Mouse (Mus musculus) kidney, embryonic 16.5 days (tissue): ENCODE results near the gene March11. TPM values are rescaled to one million over a fixed set of nuclear protein-coding genes. Genes with fewer than 3 reads are reported as not detected.

Experiments used
- ATAC-seq: fragments of 200-750 bp; cut with Nextera tagmentation; 2 replicates; pipeline ENCODE4 v1.8.0; 2017; ENCODE audit warnings: moderate TSS enrichment; ENCODE audit not compliant: low FRiP score, low TSS enrichment
- H3K27ac ChIP-seq: fragments of 300-500 bp; sonication (generic); 2 replicates; pipeline ENCODE4 v1.5.1; 2014; ENCODE audit warnings: low read length
- H3K27me3 ChIP-seq: fragments of 300-500 bp; sonication (generic); 2 replicates; pipeline ENCODE4 v1.6.1; 2014; ENCODE audit warnings: low read length, control low read depth, mixed read lengths; ENCODE audit not compliant: insufficient read depth
- H3K36me3 ChIP-seq: fragments of 300-500 bp; sonication (generic); 2 replicates; pipeline ENCODE4 v1.6.1; 2014; ENCODE audit warnings: low read length, control low read depth, mixed read lengths; ENCODE audit not compliant: insufficient read depth
- H3K4me1 ChIP-seq: fragments of 300-500 bp; sonication (generic); 2 replicates; pipeline ENCODE4 v1.6.1; 2014; ENCODE audit warnings: low read length, control low read depth, mixed read lengths; ENCODE audit not compliant: insufficient read depth
- H3K4me2 ChIP-seq: fragments of 300-500 bp; sonication (generic); replicated peaks from 2 replicates; pipeline ENCODE4 v1.6.1; 2014; ENCODE audit warnings: low read depth, low read length
- H3K4me3 ChIP-seq: fragments of 300-500 bp; sonication (generic); 2 replicates; pipeline ENCODE4 v1.5.1; 2014; ENCODE audit warnings: mild to moderate bottlenecking, low read length
- H3K9ac ChIP-seq: fragments of 300-500 bp; sonication (generic); replicated peaks from 2 replicates; pipeline ENCODE4 v1.6.1; 2014; ENCODE audit warnings: low read length
- H3K9me3 ChIP-seq: fragments of 300-500 bp; sonication (generic); 2 replicates; pipeline ENCODE4 v1.6.1; 2016; ENCODE audit warnings: low read length, control low read depth
- WGBS: fragments of 180-500 bp; shearing (Covaris S2); extraction: QIAGEN DNeasy Blood & Tissue Kit; methylation state at CpG from one replicate; pipeline ENCODE4 v1.1.7; 2014; 5-methylcytosine and 5-hydroxymethylcytosine counted together
- polyA plus RNA-seq: library from polyadenylated mRNA; unstranded; fragments of >200 nt; fragmentation: Nextera tagmentation; extraction: Ambion mirVana; gene quantifications from 2 replicates; pipeline ENCODE4 v1.2.1, GENCODE M21; 2015

March11 gene
- polyA plus RNA-seq, 1 experiment from 2014 or later = 0.25 TPM

- H3K9ac ChIP-seq = no peak overlapping the region
- H3K4me1 ChIP-seq = no peaks in the 10 kb centered on the region
- H3K4me2 ChIP-seq = no peak overlapping the region
- no peaks in the 10 kb centered on the region for H3K36me3 ChIP-seq
- no peaks in the 10 kb centered on the region for H3K9me3 ChIP-seq
- no peak overlapping the region for H3K27ac ChIP-seq
- no peak overlapping the region for H3K4me3 ChIP-seq
- H3K27me3 ChIP-seq = no peaks in the 10 kb centered on the region
- no peak for ATAC-seq
These were observed 44.8 kb downstream of the March11 start for GRCm38 (mm10) chr15:26353656-26354055.

DNA sequence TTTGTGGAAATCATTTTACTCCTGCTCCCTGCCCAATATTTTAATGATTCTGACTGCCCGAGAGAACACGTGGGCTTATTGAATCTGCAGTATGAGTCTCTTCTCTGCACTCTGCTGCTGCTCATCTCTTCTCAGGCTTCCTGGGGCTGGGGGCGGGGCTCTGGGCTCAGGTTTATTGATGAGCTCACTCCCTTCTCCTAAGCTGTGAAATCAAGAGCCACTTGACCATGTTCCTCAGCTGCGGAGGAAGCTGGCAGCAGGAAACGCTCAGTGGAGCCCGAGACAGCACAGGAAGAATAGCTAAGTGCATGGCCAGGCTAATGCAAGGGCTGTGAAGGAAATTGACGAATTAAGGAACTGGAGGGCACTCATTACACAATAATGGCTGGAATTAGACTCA is 56.5 kb downstream of the March11 start:
- no peaks in the 10 kb centered on the region for H3K36me3 ChIP-seq
- no peaks in the 10 kb centered on the region for H3K9me3 ChIP-seq
- no peaks in the 10 kb centered on the region for H3K27me3 ChIP-seq
- H3K9ac ChIP-seq = no peak overlapping the region
- no peak overlapping the region for H3K4me3 ChIP-seq
- H3K4me1 ChIP-seq = no peaks in the 10 kb centered on the region
- 15% methylated on average over 7 of the region's 7 CpGs for WGBS
- no peak overlapping the region for H3K27ac ChIP-seq
- H3K4me2 ChIP-seq = no peak overlapping the region
- ATAC-seq = 0 out of 2 replicates have a peak, but pooled peaks have one; percentile 23

- Histone ChIP-seq H3K36me3 (no peaks in the 10 kb centered on the region), H3K27me3 (no peaks in the 10 kb centered on the region), H3K4me3 (no peak overlapping the region), H3K9ac (no peak overlapping the region), H3K9me3 (no peaks in the 10 kb centered on the region), H3K27ac (no peak overlapping the region), H3K4me1 (no peaks in the 10 kb centered on the region), H3K4me2 (no peak overlapping the region)
- 74% methylated on average over 5 of the region's 5 CpGs for WGBS
- ATAC-seq = no peak
These were observed 57.7 kb downstream of the March11 start for GRCm38 (mm10) chr15:26366511-26366910.

- Histone ChIP-seq H3K4me1 (no peaks in the 10 kb centered on the region), H3K27ac (no peak overlapping the region), H3K9me3 (no peaks in the 10 kb centered on the region), H3K36me3 (no peaks in the 10 kb centered on the region), H3K9ac (no peak overlapping the region), H3K4me2 (no peak overlapping the region), H3K4me3 (no peak overlapping the region), H3K27me3 (no peaks in the 10 kb centered on the region)
- ATAC-seq = no peak
- WGBS = 87% methylated on average over 5 of the region's 5 CpGs
These were observed 64.9 kb downstream of the March11 start for GRCm38 (mm10) chr15:26373759-26374158.

DNA sequence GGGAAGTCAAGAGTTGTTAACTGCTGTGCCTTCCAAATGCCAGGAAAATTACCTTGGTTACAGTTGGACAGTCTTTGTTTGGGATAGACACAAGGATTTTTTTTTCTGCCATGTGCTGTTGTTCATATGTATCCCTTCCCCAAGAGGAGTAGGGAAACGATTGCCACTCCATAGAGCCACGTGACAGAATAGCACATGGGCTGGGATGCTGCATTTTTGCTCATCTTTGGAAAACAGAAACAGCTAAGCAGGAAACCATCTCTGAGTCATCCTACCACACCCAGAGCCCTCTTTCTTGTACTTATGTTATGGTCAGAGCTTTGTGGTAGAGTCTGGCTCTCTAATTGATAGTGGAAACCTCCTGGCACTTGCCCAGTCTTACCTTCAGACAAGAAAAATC is 65.4 kb downstream of the March11 start:
- ATAC-seq = no peak
- 80% methylated on average over 2 of the region's 2 CpGs for WGBS
- no peaks in the 10 kb centered on the region for H3K9me3 ChIP-seq
- no peak overlapping the region for H3K4me3 ChIP-seq
- H3K27ac ChIP-seq = no peak overlapping the region
- no peak overlapping the region for H3K9ac ChIP-seq
- H3K27me3 ChIP-seq = no peaks in the 10 kb centered on the region
- no peaks in the 10 kb centered on the region for H3K4me1 ChIP-seq
- no peaks in the 10 kb centered on the region for H3K36me3 ChIP-seq
- H3K4me2 ChIP-seq = no peak overlapping the region

DNA sequence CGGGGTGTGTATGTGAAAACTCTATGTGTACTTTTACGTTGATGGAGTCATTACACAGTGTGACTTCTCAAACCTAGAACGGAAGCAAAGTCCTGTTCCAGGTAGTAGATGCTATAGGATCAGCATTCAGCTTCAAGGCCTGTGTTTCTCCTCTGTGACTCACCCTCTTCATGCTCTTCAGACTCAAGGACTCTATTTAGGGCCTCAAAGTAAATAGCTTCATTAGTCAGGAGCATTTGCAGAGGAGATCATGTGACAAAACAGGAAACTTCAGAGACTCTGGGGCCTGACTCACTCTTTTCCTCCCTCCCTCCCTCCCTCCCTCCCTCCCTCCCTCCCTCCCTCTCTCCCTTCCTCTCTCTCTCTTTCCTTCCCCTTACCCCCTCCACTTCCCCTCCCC is 66.1 kb downstream of the March11 start:
- H3K36me3 ChIP-seq = no peaks in the 10 kb centered on the region
- H3K4me3 ChIP-seq = no peak overlapping the region
- 85% methylated on average over 3 of the region's 3 CpGs for WGBS
- H3K4me2 ChIP-seq = no peak overlapping the region
- ATAC-seq = no peak
- H3K27me3 ChIP-seq = no peaks in the 10 kb centered on the region
- no peaks in the 10 kb centered on the region for H3K9me3 ChIP-seq
- H3K9ac ChIP-seq = no peak overlapping the region
- no peaks in the 10 kb centered on the region for H3K4me1 ChIP-seq
- H3K27ac ChIP-seq = no peak overlapping the region

GRCm38 (mm10) chr15:26377355-26377754 is 68.5 kb downstream of the March11 start:
- Histone ChIP-seq H3K4me2 (no peak overlapping the region), H3K36me3 (no peaks in the 10 kb centered on the region), H3K9ac (no peak overlapping the region), H3K27ac (no peak overlapping the region), H3K4me1 (no peaks in the 10 kb centered on the region), H3K9me3 (no peaks in the 10 kb centered on the region), H3K27me3 (no peaks in the 10 kb centered on the region), H3K4me3 (no peak overlapping the region)
- ATAC-seq = no peak
- 63% methylated on average over 2 of the region's 2 CpGs for whole genome bisulfite sequencing

GRCm38 (mm10) chr15:26378879-26379278 is 70.0 kb downstream of the March11 start:
- no peaks in the 10 kb centered on the region for H3K36me3 ChIP-seq

DNA sequence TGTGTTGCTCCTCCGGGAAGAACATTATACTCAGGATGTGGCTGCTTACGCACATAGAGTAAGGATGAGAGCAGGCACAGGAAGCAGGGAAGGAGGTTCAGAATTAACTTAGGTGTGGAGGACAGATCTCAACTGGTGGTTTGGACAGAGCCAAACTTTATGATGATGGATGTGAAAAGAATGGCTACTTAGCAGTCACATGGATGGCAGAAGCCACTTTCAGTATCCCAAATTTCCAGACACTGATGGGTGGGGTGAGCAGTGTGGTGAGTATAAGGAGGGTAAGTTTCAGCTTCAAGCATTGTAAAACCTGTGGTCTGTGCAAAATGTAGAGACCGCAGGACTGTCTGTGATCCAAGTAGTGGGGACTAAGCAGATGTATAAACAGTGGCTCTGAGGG is 71.0 kb downstream of the March11 start:
- Histone ChIP-seq H3K27ac (no peak overlapping the region), H3K9me3 (no peaks in the 10 kb centered on the region)
- no peak for ATAC-seq

More at GRCm38 (mm10) chr15:26378879-26379278, 70.0 kb downstream of the March11 start:
- Histone ChIP-seq H3K4me1 (no peaks in the 10 kb centered on the region), H3K9me3 (no peaks in the 10 kb centered on the region), H3K4me3 (no peak overlapping the region), H3K27ac (no peak overlapping the region), H3K4me2 (no peak overlapping the region), H3K27me3 (no peaks in the 10 kb centered on the region), H3K9ac (no peak overlapping the region)
- 68% methylated on average over 4 of the region's 4 CpGs for WGBS
- ATAC-seq = no peak

GRCm38 (mm10) chr15:26380844-26381243 is 72.0 kb downstream of the March11 start:
- WGBS = 82% methylated on average over 1 of the region's 1 CpGs
- H3K9me3 ChIP-seq = no peaks in the 10 kb centered on the region
- no peak overlapping the region for H3K4me2 ChIP-seq
- no peaks in the 10 kb centered on the region for H3K4me1 ChIP-seq
- no peaks in the 10 kb centered on the region for H3K36me3 ChIP-seq
- no peaks in the 10 kb centered on the region for H3K27me3 ChIP-seq
- no peak for ATAC-seq
- H3K27ac ChIP-seq = no peak overlapping the region
- no peak overlapping the region for H3K4me3 ChIP-seq
- H3K9ac ChIP-seq = no peak overlapping the region

More for the DNA sequence above, 71.0 kb downstream of the March11 start:
- no peak overlapping the region for H3K9ac ChIP-seq
- WGBS = 55% methylated on average over 3 of the region's 3 CpGs
- no peaks in the 10 kb centered on the region for H3K4me1 ChIP-seq
- no peak overlapping the region for H3K4me3 ChIP-seq
- H3K4me2 ChIP-seq = no peak overlapping the region
- no peaks in the 10 kb centered on the region for H3K36me3 ChIP-seq
- H3K27me3 ChIP-seq = no peaks in the 10 kb centered on the region

- 85% methylated on average over 9 of the region's 9 CpGs for WGBS
- Histone ChIP-seq H3K4me2 (no peak overlapping the region), H3K9me3 (no peaks in the 10 kb centered on the region), H3K36me3 (no peaks in the 10 kb centered on the region), H3K9ac (no peak overlapping the region), H3K4me1 (no peaks in the 10 kb centered on the region), H3K4me3 (no peak overlapping the region), H3K27ac (no peak overlapping the region), H3K27me3 (no peaks in the 10 kb centered on the region)
- ATAC-seq = no peak
These were observed 81.2 kb downstream of the March11 start for GRCm38 (mm10) chr15:26390001-26390400.
